Mouse (Mus musculus) fat pad, adult 2 months (tissue): ENCODE results near the gene Usp46.

ENCODE experiments used
- DNase-seq: peaks from one replicate; pipeline ENCODE4 v3.0.0-alpha.2; 2011; ENCODE audit warnings: low read depth, low spot score; ENCODE audit errors: extremely low read depth

Usp46 gene

DNA sequence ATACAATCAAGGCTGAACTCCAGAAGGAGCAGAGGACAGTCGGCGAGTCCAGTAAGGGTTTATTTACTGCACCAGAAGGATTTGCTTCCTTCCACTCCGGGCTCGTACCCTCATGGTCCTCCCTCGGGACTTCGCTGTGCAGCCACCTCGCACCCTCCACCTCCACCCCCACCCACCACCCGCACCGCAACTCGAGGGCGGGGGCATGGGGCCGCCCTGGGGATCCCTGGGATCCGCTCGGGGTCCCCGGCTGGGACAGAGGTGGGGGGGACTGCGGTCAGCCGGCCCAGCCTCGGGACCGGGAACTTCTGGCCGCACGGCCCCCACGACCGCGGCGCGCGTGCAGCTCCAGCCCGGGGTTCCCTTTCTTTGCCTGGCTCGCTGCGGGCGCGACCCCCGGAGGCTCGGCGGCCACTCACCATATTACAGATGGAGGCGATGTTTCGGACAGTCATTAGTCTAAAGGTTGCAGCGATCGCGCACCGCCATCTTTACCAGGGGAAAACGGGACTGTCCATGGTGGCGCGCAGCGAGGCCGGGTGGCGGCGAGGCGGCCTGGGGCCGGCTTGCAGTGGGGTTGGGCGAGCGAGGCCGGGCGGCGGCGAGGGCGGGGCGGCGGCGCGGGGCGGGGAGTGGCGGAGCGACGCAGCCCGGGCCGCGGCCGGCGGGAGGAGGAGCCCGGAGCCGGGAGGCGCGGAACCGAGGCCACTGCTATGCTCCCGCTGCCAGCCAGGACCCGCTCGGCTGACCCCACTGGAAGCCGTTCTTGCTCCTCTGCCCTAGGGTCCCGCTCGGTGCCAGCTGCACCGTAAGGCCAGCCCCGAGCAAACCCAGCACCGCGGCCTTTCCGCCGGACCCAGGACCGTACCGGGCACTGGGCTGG, at the start of gene Usp46:
Gene Usp46 (minus strand): TSS at position 601 of the 883 bp plus-strand sequence.
- no peak for DNase-seq

DNA sequence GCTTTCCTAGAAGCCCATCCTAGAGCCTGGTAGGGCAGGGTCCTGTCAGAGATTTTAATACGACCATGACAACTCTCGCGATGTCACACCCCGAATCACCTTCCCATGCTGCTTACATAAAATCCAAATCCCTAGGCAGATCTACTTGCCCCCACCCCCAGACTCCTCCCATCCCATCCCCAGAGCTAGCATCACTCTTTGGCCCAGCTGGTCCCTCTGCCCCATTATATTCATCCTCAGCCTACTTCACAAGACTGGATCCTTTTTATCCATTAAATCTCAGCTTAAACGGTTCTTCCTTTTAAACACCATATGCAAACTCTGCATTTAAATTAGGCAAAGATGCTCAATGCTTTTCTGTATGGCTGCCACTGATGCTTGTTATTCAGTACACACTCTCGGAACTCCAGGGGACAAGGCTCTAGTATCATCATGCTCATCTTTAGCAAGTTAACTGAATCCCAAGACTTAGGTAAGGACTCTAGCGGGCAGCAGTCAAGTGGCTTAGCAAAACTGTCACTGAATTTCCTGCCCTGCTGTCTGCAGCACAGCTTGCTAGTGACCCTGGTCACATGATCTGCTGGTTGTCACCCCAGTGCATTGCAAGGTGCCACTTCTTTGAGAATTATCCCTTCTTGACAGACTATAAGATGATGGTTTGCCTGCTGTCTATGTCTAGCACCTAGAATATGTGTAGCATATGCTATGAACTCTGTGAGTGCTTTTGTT, 45.9 kb upstream of the Usp46 start:
- DNase-seq, result no peak

DNA sequence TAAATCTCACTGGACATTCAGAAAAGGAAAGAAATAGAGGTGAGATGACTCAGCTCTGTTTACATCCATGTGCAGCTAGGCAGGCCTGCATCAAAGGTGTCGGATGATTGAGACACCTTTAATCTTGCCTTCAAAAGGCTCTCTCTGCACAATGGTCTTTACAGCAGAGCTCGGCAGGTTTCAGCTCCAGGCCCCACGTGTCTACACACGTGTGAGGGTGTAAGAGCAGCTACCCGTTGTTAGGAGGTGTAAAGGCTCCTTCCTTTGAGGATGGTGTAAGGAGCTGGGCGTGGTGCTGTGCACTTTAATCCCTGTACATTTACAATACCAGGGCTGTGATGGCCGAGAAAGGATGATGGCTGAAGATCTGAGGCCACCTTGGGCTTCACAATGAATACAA, 37.2 kb upstream of the Usp46 start:
- no peak for DNase-seq

DNA sequence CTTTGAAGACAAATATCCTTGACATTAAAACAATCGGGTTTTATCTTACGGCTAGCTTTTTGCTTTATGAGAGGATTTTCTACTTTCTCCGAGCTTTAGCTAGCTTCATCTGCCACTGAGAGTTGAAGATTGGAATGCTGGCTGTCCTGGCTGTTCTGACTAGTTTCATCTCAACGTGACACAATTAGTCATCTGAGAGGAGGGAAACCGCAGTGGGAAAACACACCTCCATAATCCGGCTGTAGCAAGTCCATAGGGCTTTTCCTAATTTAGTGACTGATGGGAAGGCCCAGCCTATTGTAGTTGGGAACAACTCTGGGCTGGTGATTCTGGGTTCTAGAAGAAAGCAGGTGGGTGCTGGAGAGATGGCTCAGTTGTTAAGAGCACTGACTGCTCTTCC, 33.5 kb upstream of the Usp46 start:
- no peak for DNase-seq

DNA sequence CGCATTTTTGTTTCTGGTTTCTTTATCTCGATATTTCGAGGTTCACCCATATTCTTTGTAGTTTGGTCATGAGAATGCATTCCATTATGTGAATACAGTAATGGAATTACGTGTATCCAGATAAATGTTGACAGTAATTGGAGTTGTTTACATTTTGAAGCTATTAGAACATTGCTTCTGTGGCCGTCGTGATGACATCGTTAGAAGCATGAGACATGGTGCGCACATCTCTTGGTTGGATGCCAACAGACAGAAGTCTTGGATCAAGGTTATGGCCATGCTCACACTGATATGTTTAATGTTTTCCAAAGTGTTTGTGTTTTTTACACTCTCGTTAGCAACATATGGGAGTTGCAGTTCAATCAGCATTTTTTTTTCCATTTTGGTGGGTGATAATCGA, 30.8 kb upstream of the Usp46 start:
- DNase-seq, result no peak

DNA sequence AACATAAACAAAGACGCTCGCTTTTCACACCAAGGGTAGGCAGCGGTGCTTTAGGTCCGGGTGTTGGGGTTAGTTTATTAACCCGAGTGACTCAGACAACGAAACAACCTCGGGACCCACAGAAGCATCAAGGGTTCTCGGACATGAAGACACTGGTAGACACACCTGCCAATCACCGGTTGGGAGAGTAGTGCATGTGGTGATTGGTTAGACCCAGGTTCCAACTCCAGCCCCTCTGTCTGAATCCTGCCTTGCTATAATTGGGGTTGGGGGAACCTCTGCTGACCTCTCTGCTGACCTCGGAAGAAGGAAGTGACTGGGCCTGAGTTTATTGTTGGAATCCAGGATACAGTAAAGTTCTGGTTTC, 29.6 kb upstream of the Usp46 start:
- no peak for DNase-seq

DNA sequence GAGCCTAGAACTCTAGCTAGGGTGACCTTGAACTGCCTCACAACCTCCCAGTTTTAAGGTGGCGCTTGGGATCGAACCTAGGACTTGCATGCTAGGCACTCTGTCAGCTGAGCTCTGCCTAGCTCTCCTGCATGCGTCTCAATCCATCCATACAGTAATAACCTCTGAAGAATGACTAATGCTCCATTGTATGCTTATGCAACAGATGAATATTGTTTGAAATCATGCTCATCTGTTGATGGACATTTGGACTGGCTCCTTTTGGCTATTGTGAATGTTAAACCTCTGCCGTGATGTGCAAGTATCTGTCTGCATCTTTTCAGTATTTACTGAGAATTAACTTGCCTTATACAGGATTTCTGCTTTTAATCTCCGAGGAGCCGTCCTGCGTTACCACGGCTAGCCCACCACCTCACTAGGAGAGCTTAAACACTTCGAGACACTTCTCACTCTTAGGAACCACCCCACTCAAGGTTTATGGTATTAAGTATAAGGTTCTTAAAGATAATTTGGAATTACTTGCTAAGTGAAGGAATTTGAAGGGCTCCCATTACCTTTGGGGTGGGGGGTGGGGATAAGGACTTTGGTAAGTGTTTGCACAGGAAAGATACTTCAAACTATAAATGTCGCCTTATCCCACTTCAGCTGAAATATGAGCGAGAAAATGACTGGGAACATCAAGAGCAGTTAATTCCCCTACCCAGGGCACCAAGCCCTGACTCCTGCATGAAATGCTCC, 29.1 kb upstream of the Usp46 start:
- DNase-seq, result no peak

DNA sequence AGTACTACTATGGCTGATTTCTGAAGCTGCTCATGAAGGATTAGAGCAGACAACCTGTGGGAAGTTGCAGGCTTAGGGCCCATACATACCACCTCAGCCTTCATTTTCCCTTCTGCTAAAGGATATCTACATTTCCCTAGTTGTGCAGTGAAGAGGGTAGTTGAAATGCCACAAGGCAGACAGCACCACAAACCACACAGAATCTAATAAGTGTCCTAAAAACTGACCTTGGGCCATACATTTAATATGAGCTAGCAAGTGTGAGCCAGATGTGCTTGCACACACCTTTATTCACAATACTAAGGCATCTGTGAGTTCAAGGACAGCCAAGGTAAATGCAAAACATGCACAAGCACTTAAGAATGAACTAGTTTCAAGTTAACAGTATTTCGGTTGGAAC, 27.8 kb upstream of the Usp46 start:
- no peak for DNase-seq

DNA sequence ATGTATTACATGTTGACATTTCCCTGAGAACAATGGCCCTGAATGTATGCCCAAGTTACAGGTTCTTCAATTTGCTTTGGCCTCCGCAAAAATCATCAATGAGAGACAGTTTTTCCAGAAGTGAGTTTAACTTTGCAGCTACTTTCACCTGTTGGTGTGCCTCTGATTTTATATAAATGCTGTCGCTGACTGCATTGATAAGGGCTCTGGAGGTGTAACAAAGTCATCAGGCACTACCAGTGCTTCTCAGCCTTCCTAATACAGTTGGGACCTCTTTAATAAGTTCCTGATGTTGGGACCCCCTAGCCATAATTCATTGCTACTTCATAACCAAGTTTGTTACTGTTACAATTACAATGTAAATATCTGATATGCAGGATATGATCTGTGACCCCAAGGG, 27.4 kb upstream of the Usp46 start:
- no peak for DNase-seq

DNA sequence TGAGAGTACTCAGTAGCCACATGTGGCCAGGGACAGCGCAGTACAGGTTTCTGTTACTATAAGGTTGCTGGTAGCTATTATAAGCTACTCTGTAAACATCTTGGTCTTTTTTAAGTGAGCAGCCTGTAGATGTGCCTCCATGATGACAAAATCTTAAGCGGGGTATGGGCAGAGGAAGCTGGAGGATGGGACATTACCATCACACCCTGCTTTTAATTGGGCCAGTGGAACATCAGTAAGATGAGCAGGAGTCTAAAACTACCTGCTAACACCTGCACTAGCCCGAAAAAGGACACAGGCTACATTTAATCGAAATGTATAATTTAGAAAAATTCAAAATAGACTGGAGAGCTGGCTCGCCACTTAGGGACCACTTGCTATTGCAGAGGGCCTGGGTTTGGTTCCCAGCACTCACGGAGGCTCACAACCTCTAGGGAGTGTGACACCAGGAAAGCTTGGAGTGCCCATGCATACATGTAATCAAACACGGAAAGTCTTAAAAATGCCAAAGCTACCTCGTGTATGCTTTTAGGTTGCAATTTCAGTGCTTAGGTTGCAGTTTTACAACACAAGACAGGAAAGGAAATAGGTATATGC, 26.7 kb upstream of the Usp46 start:
- no peak for DNase-seq

DNA sequence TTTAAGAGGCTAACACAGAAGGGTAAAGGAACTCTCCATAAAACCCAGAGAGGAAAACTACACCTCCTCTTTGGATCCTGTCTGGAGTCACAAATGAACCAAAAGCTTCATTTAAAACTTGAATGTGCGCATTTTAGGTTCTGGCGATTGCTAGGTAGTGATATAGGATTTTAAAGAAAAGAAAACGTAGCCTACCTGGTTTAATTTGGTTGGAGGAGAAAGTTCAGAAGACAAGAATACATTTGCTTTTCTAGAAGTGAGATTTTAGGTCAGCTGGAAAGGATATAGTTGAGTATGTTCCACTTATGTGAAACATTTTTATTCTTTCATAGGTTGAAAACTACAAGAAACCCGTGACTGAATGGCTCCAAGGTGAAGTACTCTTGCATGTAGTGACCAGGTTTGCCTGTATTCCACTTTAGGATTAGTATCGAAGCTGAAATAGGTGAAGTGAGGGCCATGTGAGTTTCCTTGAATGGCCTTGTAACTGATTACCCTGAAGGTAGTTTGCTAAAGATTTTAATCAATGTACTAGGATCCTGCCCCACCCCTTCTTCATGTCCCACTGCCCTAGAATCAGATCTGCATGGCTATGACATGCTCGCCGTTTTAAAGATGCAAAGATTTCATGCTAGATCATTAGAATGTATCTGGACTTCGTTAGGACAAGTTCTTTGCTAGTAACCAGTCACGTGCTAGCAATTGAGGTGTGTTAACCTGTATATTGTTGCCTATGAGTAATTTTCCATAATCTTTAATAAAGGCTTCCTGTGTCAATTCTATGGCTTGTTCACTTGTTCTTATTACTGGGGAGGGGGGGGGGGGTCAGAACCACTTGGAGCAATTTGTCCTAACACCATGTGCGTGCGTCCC, 25.6 kb upstream of the Usp46 start:
- DNase-seq, result no peak

DNA sequence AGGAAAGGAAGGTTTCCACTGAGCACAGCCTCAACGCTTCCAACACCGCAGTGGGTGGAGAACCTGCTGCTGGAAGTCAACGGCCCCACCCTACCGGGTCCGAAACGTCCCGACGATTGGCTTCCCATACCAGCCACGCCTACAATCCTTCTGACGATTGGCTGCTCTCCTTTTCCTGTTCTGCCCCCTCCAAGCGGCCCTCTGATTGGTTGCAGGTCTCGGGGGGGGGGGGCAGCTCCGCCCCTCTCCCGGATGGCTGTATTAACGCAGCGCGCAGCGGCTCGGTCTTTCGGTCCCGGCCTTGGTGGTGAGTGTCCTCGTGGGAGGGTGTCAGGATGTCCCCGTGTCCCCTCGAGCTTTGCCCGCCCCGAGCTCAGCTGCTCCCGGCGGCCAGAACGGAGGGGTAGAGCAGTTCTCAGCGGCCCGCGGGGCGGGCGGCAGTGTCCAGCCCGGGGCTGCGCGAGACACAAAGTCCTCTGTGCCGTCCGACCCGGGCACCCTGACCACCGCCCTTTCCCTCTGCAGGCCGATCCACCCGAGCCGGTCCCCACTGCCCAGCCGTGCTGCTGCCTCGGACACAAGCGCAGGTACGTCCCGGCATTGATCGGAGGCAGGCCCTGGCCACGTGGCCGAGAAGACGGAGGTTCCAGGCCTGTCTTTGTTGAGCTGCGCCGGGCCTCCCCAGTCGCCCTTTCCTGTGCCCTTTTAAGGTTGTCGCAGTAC, 24.8 kb upstream of the Usp46 start:
- peak; percentile 85 for DNase-seq

DNA sequence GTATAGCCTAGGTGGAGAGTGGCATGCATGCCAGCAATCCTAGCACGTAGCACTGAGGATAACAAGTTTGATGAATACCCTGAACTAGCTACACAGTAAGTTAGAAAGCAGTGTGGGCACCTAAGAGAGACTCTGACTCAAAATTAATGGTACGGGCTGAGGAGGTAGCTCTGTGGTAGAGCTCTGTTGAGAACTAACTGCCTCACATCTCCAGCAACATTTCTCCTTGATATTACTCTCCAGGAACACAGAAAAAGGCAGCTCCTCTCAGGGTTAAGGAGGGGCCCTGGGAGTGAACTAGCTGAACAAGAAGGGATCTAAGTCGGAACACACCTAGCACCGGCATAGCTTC, 24.2 kb upstream of the Usp46 start:
- DNase-seq, result no peak

DNA sequence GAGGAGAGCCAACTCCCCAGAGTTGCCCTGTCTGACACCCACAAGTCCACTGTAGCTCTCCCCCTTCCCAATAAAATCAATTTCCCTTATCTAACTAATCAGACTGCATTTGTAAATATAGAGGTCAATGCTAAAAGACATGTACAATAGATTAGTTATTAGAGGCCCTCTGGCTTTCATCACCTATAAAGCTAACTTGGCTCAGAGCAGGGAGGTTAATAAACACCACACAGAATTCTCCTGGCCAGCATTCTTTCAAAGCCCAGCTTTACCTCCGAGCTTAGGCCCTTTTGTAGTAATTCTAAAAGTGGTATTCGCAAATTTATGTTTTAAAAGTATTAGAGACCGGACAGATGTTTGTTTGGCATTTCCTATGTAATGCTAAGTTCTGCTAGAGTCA, 21.4 kb upstream of the Usp46 start:
- DNase-seq, result no peak

DNA sequence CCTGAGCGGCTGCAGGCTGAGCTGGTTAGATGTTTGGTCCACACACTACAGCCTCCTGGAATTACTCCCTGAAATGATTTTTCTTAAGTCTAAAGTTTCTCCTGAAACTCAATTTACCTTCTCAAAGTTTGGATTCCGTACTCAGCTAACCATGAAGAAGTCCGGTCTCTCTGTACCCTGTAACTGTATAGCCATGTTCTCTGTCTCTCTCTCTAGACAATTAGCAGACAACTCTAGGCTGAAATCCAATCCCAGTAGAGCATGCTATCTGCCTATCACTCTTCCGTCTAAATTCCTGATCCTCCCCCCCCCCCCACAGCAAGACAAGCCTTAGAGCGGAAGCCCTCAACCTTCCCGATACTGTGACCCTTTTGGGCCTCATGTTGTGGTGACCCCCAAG, 13.5 kb upstream of the Usp46 start:
- DNase-seq, result no peak

DNA sequence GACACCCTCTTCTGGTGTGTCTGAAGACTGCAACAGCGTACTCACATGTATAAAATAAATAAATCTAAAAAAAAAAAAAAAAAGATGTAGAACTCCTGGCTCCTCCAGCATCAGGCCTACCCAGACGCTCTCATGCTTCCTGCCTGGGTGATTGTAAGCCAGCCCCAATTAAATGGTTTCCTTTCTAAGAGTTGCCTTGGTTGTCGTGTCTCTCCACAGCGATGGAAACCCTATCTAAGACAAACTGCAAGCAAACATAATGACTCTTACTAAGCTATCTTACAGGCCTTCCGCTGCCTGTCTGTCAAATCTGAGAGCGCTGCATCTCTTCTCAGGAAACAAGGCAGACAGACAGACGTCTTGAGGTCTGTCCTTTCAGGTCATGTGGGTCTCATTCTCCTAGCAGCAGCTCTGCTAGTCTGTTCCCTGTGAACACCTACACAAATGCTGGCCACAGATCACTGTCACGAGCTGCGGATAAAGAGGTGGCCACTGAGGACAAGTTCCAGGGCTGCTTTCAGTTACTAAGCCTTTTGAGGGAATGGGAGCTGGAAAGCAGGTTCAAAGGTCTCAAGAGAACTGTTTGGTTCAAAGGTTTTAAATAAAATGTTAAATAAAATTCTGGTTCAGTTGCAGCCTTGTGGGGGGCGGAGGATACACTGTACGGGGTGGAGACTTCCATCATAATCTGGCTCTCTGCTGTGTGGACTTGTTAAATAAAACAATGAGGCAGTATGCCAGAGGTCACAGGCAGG, 10.8 kb upstream of the Usp46 start:
- DNase-seq, result no peak

DNA sequence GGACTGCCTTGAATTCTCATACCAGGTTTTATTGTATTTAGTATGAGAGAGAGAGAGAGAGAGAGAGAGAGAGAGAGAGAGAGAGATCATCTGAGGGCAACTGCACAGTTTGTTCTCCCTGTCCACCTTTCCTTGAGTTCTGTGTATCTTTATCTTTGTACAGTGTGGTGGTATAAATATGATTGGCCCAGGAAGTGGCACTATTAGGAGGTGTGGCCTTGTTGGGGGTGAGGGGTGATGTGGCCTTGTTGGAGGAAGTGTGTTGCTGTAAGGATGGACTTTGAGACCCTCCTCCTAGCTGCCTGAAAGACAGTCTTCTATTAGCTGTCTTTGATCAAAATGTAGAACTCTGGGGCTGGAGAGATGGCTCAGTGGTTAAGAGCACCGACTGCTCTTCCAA, 10.2 kb upstream of the Usp46 start:
- no peak for DNase-seq

DNA sequence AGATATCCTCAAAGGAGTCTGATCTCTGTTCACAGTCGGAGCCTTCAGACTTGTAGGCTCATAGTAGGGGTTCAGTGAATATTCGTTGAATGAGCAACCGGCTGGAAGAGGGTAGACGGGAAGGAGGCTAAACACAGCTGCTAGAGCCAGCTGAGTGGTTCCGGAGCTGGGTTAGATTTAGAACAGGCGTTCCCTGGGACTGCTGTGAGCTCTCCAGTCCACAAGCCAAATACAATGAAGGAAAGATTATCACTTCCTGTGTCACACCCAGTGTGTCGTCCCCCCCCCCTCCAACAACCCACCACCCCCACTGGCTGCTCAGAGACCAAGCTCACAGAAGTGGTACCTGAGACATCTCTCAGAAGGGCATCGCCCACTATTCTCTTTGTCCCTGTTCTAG, 9.7 kb upstream of the Usp46 start:
- no peak for DNase-seq

DNA sequence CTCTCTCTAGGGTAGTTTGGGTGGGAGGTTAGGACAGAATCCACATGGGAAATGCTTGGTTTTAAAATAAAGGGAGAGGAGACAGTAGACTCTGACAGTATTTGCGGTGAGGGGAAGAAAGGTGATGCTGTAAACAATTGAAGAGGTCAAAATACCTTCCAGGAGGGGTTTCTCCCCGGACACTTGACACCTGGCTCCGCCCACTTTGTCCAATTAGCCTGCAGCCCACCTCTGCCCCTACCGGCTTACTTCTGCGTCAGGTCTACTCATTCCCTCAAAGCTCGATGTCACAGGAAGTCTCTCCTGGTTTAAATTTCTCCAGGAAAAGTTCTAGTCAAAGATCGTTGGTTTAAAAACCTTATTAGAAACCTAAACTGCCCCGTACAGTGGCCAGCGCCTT, 8.5 kb upstream of the Usp46 start:
- no peak for DNase-seq
